Mouse (Mus musculus) spleen, adult 12 weeks (tissue): ENCODE measurements around the gene Qser1.
"Not testable (repeated sequence)": the region's sequence is repeated elsewhere in the genome, so short reads cannot be mapped to it uniquely, and the experiment has no call there.

Source experiments
- DNase-seq: peaks from one replicate; pipeline ENCODE4 v3.0.0; 2022; ENCODE audit warnings: low spot score

Qser1 gene

GRCm38 (mm10) chr2:104816371-104816827 lies at the start of gene Qser1:
Qser1 (minus strand) TSS chr2:104816760.
- DNase-seq: peak; percentile 8

DNA sequence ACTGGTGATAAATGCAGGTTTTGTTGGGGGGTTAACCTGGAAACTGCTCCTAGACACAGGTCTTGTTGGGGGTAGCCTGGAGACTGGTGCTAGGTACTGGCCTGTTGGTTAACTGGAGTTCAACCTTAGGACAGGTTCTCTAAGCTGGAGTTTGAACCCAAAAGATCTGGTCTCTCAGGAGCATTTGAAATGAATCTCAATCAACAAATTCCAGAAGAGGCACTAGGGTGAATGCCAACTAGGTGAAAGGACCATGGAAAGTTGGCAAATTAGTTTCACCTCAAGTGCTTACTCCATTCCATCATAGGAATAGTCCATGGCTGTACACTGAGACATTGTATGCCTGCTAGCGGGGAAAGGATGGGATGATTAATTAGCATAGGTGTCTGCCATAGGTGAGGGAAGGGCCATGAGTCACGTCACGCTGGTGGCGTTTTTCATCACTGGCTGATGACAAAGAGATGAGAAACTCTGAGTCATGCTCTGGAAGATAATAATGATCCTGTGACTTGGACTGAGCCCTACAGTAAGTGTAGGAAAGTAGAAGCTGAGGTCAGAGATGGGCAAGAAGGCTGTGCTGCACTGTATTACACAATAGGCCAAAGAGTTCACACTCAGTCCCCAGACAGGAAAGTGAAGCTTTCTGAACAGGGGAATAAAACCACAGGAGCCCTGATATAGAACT lies 47.8 kb upstream of the Qser1 start:
- no peak for DNase-seq

DNA sequence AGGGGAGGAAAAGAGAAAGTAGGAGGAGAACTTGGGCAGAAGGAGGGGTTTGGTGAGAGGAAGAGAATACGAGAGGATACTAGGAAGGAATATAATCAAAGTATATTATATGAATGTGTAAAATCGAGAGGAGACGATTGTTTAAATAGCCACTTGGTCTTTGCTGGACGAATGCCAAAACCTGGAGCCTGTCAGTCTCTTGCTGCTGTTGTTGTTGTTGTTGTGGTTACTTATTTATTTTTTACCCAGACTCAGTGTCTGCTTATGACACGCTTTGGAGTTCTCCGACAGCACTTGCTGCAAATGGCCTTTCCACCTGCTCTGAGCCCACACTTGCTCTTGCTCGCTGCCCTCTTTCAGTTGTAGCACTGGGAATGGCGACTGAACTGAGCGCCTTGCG lies 43.9 kb upstream of the Qser1 start:
- no peak for DNase-seq

GRCm38 (mm10) chr2:104859060-104859459 lies 42.5 kb upstream of the Qser1 start:
- no peak for DNase-seq

DNA sequence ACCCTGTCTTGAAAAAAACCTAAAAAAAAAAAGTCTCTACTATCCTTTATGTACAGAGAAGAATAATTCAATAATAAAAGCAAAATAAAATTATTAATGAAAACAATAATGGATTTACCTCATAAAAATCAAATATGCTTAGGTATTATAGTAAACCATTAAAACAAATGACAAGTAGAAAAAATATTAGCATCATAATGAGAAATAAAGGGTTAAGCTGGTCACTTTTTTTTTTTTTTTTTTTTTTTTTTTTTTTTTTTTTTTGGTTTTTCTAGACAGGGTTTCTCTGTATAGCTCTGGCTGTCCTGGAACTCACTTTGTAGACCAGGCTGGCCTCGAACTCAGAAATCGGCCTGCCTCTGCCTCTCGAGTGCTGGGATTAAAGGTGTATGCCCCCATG lies 41.5 kb upstream of the Qser1 start:
- not testable (repeated sequence) for DNase-seq

DNA sequence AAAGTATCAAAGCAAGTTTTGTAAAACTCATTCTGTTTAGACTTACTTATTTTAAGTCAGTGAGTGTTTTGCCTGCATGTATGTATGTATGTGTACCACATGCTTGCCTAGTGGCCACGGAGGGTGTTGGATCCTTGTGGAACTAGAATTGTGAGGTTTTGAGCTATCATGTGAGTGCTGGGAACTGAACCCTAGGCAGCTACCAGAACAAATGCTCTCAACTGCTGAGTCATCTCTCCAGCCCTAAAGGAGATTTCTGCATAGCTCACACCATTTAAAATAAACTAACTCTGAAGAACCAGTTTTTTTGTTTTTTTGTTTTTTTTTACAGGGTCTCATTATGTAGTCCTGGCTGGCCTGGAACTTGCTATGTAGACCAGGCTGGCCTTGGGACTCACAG lies 39.7 kb upstream of the Qser1 start:
- DNase-seq: no peak

DNA sequence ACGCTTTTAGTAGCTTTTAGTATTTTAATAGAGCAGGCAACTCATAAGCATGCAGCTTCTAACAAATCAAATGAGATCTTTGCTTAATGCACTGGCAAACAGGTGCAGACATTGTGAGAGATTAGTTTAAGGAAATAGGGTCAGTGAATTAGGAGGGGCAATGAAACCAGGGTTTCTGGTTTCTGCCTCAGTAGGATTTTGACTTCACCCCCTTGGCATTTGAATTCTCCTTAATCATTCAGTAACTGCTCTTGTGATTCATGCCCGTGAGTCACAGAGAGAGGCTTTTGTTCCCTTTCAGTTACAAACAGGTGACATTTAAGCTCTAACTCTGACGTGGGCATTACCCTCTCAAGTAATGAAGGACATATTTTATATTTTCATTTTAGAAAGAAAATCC lies 39.2 kb upstream of the Qser1 start:
- no peak for DNase-seq

GRCm38 (mm10) chr2:104854836-104855235 lies 38.3 kb upstream of the Qser1 start:
- DNase-seq: no peak

DNA sequence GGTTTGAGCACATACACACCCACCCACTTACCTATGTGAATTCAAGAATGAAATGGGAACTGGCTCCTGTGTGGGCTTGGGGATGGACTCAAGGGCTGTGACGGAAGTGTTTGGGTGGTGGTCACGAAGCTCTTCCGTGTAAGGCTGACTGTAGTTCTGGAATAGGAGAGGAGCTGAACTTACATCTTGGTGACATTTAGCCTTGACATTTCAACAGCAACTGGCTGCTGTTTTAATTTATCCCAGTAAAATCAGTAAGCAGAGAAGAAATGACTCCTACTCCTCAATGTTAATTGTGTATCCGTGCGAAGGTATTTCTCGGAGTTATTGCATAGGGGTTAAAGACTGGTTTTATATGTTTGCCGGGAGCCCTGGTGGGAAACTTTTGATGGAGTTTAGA lies 36.0 kb upstream of the Qser1 start:
- no peak for DNase-seq

GRCm38 (mm10) chr2:104851686-104852085 lies 35.1 kb upstream of the Qser1 start:
- DNase-seq: no peak

GRCm38 (mm10) chr2:104849991-104850359 lies 33.4 kb upstream of the Qser1 start:
- no peak for DNase-seq

DNA sequence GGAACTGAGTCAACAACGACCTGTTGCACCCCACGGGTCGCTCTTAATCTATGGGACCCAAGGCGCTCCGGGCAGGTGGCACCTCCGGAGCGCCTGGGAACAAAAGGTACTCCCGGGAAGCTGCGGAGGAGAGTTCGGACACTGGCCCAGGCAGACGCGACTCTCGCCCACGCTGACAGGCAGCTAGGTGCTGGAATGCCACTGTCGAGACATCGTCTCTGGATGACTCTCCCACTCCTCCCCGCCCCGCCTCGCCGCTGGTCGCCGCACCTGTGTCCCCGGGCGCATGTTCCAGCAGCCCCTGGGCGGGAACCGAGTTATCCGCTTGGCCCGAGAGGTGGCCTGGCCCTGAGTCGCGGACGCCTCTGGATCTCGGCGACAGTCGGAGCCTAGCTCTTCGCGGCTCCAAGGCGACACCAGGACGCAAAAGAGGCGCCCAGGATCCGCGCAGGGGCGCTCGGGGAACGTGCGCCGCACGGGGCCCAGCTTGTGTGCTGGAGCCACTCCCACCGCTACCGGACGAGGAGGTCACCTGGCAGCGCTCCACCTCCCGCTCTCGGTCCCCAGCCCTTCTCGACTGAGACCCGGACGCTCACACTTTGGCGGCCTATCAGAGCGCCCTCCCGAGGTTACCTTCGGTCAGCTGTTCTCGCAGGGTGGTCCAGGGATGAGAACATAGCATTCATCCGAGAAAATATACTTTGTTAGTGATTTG lies 32.9 kb upstream of the Qser1 start, which contains the start of gene Prrg4:
Gene Prrg4, minus strand, starts transcription at position 601 of the 715 bp plus-strand sequence.
- DNase-seq: peak; percentile 8

GRCm38 (mm10) chr2:104848235-104849161 lies 31.9 kb upstream of the Qser1 start:
- DNase-seq: no peak

DNA sequence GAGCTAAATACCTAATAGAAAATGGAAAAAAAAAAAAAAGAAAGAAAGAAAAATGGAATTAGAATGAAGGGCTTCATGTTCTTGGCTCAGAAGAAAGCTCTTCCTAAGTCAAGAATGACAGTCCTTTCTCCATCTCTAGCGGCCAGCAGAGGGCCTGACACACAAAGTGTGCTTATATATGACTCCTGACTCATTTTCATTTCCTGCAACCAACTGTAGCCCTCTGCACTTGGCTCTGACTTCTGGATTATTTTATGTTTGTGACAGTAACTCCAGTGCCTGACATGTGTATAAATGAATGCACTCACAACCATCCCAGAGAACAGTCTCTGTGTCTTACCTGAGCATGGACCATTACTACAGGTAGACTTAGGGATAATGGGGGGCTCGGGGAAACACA lies 31.1 kb upstream of the Qser1 start:
- DNase-seq: no peak

DNA sequence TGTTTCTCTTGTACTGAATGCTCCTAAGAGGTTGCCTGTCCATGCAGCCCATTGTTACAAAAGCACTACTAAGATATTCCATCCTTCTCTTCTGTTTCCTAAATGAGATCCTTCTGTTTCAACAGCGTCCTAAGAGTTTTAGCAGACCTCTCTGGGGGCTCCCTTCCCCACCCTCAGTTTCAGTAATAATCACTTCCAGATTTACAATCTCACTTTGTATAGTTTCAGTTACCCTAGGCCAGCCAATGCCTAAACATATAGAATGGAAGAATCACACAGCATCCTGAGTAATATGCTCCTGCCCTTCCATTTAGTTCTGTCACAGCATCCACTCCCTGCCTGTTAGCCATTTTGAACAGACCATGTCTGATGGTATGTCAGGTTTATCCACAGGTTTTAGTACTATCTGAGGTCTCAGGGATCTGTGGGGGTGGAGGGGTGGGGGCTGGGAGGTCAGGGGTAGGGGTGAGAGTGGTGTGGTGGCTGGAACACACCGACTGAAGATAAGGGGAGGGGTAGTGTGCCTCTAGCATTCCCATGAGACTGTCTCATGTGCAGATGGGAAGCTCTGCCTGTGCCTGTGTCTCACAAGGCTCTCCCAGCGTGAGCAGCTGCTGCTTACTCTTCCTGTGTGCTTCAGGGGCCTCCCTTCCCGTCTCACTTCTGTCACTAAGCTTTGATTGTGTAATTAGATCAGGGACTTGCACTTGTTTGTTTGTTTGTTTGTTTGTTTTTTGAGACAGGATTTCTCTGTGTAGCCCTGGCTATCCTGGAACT lies 30.3 kb upstream of the Qser1 start:
- no peak for DNase-seq

- DNase-seq: no peak
Observed at GRCm38 (mm10) chr2:104842559-104842958, 26.0 kb upstream of the Qser1 start.

GRCm38 (mm10) chr2:104841736-104842135 lies 25.2 kb upstream of the Qser1 start:
- no peak for DNase-seq

DNA sequence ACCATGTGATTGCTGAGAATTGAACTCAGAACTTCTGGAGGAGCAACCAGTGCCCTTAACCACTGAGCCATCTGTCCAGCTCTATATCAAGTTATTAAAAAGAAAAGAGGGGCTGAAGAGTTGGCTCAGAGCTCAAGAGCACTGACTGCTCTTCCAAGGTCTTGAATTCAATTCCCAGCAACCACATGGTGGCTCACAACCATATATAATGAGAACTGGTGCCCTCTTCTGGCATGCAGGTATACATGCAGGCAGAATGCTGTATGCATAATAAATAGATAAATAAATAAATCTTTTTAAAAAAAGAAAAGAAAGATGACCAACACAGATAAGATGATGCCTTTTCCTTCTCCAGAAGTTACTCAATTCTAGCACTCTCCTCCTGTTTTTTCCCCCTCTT lies 24.4 kb upstream of the Qser1 start:
- no peak for DNase-seq

GRCm38 (mm10) chr2:104832486-104832885 lies 15.9 kb upstream of the Qser1 start:
- DNase-seq: no peak

DNA sequence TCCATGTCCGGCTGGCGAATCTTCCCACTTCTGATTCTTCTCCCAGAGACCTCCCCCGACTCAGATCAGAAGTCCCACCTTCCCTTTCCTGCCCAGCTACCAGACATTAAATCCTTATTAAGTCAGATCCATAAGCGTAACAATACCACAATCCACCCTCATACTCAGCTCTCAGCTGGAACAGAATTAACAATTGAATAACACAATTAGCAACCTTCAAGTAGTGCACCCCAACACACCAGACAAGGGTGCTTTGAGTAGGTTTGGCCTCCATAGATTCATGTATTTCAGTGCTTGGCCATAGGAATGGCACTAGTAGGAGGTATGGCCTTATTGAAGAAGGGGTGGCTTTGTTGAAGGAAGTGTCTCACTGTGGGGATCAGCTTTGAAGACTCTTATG lies 9.6 kb upstream of the Qser1 start:
- no peak for DNase-seq

- DNase-seq: not testable (repeated sequence)
Observed at GRCm38 (mm10) chr2:104818763-104819162, 2.2 kb upstream of the Qser1 start.
